Mouse (Mus musculus) lung, adult 2 months (tissue): ENCODE results near the gene Btg4.

Experiments
- CTCF ChIP-seq: fragments of 200-500 bp; IDR thresholded peaks from 2 replicates; pipeline ENCODE4 v1.5.1; 2011; ENCODE audit warnings: mild to moderate bottlenecking, low read length, control low read depth; ENCODE audit not compliant: insufficient read depth
- POLR2A ChIP-seq: fragments of 200-500 bp; IDR thresholded peaks from 2 replicates; pipeline ENCODE4 v1.6.1; 2011; ENCODE audit warnings: low read depth, mild to moderate bottlenecking, control low read depth, low read length, borderline replicate concordance; ENCODE audit errors: extremely low read depth

DNA sequence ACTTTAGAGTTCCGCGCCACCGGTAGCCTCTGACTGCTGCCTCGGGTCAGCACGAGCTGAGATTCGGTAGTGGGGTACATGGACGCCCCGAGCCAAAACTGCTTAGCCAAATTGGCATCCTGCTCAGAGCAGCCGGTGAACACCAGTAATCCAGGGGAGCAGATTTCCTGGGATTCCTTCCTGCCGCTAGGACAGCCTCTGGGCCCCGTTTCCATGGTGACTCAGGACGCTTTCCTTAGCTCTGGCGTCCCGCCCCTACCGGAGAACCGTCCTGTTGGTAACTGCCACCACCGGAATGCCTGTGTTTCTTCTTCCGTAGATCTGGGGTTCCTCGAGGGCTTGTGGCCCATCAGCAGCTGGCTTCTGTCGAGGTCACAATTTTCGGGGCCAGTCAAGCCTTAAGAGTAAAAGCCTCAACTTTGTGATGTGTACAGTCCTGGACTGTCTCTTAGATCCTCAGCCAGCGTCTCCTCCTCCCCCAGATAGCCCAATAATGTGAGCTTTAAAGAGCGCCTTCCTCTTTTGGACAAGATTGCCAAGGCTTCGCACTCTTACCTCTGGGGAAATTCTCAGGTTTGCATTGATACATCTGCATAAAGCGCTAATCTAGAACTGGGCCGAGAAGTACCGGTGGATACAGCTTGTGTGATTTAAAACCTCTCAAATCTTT, 41.2 kb downstream of the Btg4 start, which contains the start of gene 4833427G06Rik:
- no peak for TF ChIP-seq POLR2A
- no peak for TF ChIP-seq CTCF
